Mouse (Mus musculus) left cerebral cortex, postnatal 25 days (tissue): ENCODE data around the gene Hist1h2bg. TPM values are rescaled to one million over a fixed set of nuclear protein-coding genes. Genes with fewer than 3 reads are reported as not detected.
"Not testable (repeated sequence)": the region's sequence is repeated elsewhere in the genome, so short reads cannot be mapped to it uniquely, and the experiment has no call there.

Experiments used
- DNase-seq, 2 experiments: peaks; one replicate each; pipeline ENCODE4 v3.0.0; 2022; ENCODE audit warnings: low spot score in 2 of 2, mixed read lengths in 1 of 2
- intact Hi-C: fragments of 180-260 bp; cut with DNase I; formaldehyde crosslinking; loops from one replicate; pipeline ENCODE4 v1.15.1; 2025
- total RNA-seq, 2 experiments: library from RNA; stranded (reverse); gene quantifications; 2 replicates each; pipeline ENCODE4 v1.2.3; 2021

Gene Hist1h2bg
- total RNA-seq, 2 experiments from 2014 or later, result 82.4 to 88.3 TPM

DNA sequence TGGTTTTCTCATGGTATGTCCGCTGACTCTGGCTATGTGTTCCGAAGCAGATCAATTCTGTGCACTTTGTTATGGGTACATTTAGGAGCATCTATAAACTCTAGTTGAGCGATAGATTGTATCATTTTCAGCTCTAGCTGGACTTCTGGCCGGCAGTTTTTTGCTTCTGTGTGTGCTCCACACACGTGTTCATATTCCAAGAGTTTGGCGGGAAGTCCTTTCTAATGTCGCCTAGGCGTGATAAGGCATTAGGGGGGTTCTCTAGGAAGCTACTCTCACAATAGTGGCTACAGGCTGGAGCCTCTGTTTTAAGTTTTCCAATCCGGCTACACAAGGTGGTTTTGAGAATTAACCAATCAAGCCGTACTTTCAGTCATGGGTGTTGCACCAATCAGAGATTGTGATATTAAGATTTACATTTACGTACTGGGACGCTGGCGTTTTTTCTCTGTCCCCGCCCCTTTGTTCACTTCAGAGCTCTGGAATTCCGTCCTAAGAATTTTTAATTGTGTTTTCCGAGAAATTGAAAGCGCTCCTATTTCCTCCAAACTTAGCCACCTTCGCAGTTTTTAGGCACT lies 15.3 kb upstream of the Hist1h2bg start:
- intact Hi-C loops, result no loop called here

DNA sequence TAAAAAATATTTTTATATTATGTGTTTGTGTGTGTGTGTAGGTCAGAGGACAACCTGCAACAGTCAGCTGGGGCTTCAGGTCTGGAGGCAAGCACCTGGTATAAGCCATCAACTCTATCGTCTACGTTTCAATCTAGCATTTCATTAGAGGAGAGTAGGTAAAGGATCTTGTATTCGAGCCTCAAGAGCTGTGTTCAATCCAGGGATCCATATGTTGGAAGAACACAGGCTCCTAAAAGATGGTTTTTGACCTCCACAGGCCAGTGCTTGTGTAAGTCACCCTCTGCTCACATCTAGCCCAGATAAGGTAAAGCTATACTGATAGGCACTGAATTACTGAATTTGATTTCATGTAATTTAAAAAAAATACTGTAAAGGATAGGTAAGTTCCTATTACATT lies 14.3 kb upstream of the Hist1h2bg start:
- no peak for DNase-seq
- intact Hi-C loops, result no loop called here

More for the DNA sequence above, 15.3 kb upstream of the Hist1h2bg start:
- DNase-seq, result peak; percentile 80 to 95

DNA sequence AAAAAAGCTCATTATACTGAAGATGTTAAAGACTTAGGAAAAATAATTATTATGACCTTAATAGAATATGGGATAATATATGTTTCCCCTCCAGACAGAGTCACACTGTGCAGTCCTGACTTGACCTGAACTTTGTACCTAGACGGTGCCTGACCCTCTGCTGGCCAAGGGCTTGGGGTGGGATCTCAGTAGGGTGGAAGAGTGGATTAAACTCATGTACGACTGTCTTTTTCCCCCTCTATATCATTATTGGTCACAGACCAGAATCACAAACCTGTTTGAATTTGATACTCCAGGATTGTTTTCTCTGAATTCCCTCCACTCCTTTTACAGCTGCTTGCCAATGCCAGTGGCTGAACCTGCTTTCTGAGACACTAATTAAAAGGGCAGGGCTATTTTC lies 10.5 kb upstream of the Hist1h2bg start:
- DNase-seq, intact Hi-C loops: not testable (repeated sequence)

DNA sequence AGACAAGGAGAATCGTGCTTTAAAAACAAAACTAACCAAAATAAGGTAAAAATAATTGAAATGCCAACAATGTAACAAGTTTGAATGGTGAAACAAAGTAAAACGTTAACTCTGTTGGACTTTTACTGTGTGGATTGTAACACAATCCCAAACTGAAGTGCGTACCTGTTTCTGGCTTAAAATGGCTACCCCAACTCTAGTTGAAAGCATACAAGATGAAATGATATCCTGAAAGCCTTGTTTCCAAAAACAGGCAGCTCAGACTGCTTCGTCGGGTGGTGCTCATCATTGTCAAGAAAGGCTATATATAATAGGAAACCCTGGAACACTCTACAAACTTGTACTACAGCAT lies 9.7 kb upstream of the Hist1h2bg start:
- intact Hi-C loops, DNase-seq: not testable (repeated sequence)

DNA sequence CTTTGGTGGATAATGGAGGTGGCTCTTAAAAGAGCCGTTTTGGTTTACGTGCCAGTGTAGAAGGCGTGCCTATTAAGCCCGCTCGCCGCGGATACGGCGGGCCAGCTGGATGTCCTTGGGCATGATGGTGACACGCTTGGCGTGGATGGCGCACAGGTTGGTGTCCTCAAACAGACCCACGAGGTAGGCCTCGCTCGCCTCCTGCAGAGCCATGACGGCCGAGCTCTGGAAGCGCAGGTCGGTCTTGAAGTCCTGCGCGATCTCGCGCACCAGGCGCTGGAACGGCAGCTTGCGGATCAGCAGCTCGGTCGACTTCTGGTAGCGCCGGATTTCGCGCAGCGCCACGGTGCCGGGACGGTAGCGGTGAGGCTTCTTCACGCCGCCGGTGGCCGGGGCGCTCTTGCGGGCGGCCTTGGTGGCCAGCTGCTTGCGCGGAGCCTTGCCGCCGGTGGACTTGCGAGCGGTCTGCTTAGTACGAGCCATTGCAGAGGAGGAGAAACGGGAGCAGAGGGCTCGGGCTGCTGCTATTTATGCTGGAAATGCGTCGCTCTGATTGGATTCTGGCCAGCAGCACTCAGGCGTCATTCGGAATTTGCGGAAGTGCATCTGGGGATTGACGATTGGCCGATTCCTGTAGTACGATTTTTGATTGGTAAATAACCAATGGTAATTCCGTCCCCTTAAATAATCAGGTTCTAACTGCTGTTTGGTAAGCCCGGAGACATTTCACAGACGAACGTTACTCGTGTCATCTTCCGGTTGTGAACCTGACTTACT lies 9.1 kb upstream of the Hist1h2bg start, which contains the start of gene Hist1h3e:
Gene Hist1h3e (minus strand): TSS at position 487 of the 777 bp plus-strand sequence.
- DNase-seq, result peak; percentile 95 to 98
- intact Hi-C loops, result not testable (repeated sequence)

DNA sequence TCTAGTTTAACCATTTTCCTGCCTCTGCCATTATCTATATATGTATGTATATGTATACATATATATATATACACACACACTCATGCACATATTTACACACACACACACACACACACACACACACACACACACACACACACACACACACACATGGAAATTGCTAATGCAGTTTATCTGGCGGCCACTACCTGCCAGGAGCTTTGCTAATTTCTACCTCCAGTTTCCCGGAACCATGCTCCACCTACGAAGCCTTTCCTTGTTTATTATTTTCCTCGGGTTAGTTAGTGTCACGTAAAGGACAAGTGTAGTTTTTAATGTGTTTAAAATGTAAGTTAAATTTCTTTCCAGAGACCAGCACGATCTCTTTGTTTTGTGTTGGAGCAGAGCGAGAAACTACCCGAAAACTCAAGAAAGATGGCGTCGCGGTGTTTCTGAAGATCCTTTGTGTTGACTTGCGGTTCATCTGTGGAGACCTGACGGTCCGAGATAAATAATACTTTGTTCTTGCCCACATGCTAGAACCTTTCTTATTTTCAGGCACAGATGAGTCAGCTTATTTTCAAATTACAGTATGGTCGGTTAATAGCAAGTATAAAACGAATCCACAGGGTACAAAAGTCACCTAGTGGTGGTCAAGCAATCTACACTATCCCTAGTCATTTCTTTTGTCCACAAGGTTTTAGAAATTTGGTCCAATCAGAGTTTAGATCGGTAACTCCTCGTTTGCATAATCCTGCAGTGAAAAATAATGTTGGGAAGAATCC lies 8.3 kb upstream of the Hist1h2bg start:
- intact Hi-C loops, result no loop called here
- peak; percentile 57 to 69 for DNase-seq

DNA sequence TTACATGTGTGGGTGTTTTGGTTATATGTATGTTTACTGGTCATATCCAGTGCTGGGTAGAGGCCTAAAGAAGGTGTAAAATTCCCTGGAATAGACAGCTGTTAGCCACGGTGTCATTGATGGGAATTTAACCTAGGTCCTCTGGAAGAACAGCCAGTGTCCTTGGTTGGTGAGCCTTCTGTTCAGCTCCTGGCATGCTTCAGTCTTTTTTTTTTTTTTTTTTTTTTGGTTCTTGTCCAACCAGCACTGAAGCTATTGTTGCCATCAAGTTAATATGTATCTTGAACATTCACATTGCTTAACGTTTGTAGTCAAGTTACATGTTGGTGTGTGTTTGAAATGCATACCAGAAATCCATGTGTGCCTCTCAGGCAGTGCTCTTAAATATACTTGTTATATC lies 6.7 kb upstream of the Hist1h2bg start:
- intact Hi-C loops, result no loop called here

DNA sequence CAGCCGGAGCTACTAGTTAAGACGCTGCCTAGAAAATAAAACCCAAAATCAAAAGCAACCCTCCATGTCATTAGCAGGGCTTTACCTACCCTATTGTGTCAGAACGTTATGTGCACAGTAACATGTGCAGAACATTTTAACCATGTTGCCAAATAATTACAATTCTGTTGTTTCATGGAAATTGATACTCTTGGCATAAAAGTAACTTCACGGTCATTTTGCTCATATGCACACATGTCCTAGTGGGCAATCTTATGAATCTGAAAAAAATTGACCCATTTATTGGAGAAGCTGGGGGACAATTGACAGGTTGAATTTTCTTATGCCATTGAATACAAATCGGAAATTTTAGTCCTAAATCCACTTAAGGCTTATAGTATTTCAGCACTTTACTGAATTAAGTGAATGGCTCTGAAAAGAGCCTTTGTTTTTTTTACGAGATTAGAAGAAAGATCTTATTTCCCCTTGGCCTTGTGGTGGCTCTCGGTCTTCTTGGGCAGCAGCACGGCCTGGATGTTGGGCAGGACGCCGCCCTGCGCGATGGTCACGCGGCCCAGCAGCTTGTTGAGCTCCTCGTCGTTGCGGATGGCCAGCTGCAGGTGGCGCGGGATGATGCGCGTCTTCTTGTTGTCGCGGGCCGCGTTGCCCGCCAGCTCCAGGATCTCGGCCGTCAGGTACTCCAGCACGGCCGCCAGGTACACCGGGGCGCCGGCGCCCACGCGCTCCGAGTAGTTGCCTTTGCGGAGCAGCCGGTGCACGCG lies 755 bp upstream of the Hist1h2bg start:
- intact Hi-C loops, DNase-seq: not testable (repeated sequence)

More for the DNA sequence above, 6.7 kb upstream of the Hist1h2bg start:
- DNase-seq, result no peak

DNA sequence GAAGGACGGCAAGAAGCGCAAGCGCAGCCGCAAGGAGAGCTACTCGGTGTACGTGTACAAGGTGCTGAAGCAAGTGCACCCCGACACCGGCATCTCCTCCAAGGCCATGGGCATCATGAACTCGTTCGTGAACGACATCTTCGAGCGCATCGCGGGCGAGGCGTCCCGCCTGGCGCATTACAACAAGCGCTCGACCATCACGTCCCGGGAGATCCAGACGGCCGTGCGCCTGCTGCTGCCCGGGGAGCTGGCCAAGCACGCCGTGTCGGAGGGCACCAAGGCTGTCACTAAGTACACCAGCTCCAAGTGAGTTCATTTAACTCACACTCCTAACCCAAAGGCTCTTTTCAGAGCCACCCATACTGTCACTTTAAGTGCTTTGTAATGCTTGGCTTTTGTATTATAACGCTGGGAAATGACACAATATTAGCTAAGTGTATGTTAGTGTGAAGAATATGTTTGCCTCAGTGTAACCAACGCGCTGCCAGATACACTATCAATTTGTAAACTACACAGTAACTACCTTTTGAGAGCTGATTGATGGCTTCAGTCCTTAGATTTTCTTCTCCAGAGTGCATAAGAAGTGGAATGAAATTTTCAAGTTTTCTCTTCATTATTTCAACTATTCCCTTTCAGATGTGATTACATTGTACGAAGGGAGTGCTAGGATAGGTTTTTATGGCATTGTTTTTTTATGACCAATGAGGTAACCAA lies 465 bp downstream of the Hist1h2bg start:
- intact Hi-C loops, DNase-seq: not testable (repeated sequence)

DNA sequence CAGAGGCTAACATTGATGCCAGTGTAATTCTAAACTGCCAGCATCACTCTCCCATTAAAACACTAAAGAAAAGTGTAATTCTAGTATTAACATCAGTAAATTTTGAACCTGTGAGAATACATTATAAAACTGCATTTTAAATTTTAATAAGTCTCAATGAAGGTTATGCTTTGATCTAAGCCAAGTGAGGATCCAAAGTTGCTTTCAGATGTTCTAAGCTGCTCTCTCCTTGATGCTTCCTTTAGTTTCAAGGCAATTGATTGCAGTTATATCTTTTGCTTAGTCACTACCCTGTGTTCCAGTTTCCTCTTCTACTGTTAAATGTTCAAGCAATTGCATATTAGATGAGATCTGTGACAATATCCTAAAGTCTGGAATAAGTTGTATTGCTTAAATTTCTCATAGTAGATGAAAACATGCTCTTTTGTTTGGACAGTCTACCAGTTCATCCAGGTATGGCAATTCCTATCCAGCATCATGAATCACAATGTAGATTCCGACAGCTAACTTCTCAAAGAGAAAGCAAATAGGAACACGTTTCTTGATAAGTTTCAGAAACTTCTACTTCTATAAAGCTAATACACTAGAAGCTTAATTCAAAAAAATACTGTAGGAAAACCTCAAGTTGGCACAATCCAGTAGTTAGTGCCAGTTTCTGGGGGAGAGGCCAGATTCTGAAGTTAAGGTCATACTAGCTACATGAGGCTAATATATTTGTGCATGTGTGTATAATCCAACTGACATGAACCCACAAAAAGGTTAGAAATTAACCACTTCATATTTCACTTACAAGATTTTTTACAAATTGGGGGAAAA lies 1.2 kb downstream of the Hist1h2bg start:
- no peak for DNase-seq
- intact Hi-C loops, result no loop called here

DNA sequence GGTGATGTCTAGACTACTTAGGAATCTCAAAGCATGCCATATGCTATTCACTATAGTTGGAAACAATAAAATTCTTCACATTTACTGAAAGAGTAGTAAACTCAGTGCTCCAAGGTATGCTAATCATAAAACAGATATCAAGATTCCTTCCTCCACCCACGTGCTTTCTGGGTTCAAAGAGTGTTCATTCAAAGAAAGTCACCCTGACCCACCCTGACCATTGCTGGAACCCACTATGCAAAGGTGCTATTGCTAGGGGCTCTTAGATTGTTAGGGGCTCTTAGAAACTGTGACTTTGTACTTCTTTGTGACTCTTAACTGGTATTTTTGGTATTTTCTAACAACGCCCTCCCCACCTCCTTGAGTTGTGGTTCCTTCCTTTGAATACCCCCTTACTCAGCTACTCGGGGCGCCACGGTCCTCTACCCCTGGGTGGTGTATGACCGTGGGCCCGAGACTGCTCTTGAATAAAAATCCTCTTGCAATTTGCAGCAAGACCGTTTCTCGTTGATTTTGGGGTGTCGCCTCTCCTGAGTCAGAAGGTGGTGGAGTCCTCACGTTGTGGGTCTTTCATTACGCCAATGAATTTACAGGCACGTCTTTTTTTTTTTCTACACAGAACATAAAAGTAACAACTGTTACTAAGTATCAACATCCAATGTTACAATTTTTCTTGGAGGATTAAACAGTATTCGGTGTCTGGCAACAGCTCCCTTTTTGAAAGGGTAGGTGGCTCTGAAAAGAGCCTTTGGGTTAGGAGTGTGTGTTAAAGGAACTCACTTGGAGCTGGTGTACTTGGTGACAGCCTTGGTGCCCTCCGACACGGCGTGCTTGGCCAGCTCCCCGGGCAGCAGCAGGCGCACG lies 2.1 kb downstream of the Hist1h2bg start:
- intact Hi-C loops, DNase-seq: not testable (repeated sequence)

DNA sequence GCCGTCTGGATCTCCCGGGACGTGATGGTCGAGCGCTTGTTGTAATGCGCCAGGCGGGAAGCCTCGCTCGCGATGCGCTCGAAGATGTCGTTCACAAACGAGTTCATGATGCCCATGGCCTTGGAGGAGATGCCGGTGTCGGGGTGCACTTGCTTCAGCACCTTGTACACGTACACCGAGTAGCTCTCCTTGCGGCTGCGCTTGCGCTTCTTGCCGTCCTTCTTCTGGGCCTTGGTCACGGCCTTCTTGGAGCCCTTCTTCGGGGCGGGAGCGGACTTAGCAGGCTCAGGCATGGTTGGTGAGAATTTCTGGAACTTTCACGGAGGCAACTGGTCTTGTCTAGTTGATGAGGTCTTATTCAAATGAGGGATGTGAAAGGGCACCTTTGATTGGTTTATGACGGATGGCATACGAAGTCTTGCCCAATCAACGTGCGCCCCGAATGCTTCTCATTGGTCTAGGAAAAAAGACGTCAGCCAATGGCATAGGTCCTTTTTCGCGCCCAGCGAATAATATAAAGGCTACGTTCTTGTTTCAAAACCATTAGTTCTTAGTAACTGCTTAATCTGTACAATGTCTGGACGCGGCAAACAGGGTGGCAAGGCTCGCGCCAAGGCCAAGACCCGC lies 2.8 kb downstream of the Hist1h2bg start, which contains the start of the genes Hist1h2bf and Hist1h2ad:
Gene Hist1h2bf (minus strand): TSS at position 299 of the 627 bp plus-strand sequence.
Gene Hist1h2ad (plus strand): TSS at position 484 of the 627 bp plus-strand sequence.
- intact Hi-C loops, result loop anchor here (2.0 kb wide), 1 partner anchor 1857 kb away; the partner anchor contains the start of genes Hist1h2ai, Hist1h2bl and Hist1h3h

DNA sequence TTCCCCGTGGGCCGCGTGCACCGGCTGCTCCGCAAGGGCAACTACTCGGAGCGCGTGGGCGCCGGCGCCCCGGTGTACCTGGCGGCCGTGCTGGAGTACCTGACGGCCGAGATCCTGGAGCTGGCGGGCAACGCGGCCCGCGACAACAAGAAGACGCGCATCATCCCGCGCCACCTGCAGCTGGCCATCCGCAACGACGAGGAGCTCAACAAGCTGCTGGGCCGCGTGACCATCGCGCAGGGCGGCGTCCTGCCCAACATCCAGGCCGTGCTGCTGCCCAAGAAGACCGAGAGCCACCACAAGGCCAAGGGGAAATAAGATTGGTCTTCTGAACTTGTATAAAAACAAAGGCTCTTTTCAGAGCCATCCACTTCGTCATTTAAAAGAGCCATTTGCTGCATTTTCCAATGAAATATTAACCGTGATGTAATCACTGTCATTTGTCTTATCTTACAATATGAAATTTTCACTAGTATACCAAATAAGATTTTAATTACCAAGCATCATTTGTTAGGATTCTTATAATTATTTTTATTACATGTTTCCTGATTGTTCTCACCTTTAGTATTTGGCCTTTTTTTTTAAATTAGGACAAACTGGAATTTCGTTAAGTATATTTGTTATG lies 3.5 kb downstream of the Hist1h2bg start:
- intact Hi-C loops, result loop anchor here (2.0 to 5.0 kb wide), 2 partner anchors 183 to 1858 kb away; partner anchors contain the start of genes Hist1h2ai, Hist1h2bl, Hist1h3h and Hist1h4b
- DNase-seq, result not testable (repeated sequence)

More for the DNA sequence above, 2.8 kb downstream of the Hist1h2bg start, which contains the start of the genes Hist1h2bf and Hist1h2ad:
- DNase-seq, result peak; percentile 95 to 99

DNA sequence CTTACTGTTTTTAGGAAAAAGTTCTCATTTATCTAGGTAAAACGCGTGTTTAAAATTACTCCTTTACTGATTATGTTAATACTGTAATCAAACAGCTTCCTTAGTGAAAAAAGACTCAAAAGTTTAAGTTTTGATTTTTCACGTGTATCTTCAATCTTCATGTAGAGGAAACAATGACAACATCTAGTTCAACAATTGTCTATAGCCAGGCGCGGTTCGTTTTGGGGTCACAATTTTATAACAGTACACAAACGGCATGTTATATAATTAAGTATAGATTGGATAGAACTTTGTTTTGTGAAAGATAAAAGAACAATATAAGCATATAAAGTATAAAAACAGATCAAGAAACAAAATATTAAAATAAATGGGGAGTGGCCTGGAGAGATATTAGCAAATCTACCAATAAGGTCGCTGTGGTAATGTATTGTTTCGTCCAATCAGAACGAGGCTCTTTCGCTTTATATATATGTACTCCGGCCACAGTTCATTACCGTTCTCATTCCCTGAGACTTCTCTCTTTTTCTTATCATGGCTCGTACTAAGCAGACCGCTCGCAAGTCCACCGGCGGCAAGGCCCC lies 4.2 kb downstream of the Hist1h2bg start, which contains the start of gene Hist1h3d:
Gene Hist1h3d (plus strand): TSS at position 493 of the 581 bp plus-strand sequence.
- peak; percentile 75 to 88 for DNase-seq
- intact Hi-C loops, result loop anchor here (2.0 to 5.0 kb wide), 2 partner anchors 182 to 1859 kb away; partner anchors contain the start of genes Hist1h2ai, Hist1h2bl, Hist1h3h and Hist1h4b

DNA sequence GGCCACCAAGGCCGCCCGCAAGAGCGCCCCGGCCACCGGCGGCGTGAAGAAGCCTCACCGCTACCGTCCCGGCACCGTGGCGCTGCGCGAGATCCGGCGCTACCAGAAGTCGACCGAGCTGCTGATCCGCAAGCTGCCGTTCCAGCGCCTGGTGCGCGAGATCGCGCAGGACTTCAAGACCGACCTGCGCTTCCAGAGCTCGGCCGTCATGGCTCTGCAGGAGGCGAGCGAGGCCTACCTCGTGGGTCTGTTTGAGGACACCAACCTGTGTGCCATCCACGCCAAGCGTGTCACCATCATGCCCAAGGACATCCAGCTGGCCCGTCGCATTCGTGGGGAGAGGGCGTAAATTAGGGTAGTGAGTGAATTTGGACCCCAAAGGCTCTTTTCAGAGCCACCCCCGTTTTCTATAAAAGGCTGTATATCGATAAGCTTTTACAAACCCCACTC lies 4.7 kb downstream of the Hist1h2bg start:
- intact Hi-C loops, result loop anchor here (2.0 to 5.0 kb wide), 2 partner anchors 181 to 1859 kb away; partner anchors contain the start of genes Hist1h2ai, Hist1h2bl, Hist1h3h and Hist1h4b
- DNase-seq, result not testable (repeated sequence)
